Mouse (Mus musculus) midbrain, embryonic 11.5 days (tissue): Measurements from ENCODE around the gene Dusp16. TPM values are rescaled to one million over a fixed set of nuclear protein-coding genes. Genes with fewer than 3 reads are reported as not detected.

ENCODE experiments used
- ATAC-seq: fragments of 200-750 bp; cut with Nextera tagmentation; 2 replicates; pipeline ENCODE4 v1.8.0; 2017; ENCODE audit warnings: moderate TSS enrichment, moderate library complexity; ENCODE audit not compliant: low FRiP score
- DNase-seq: peaks from one replicate; pipeline ENCODE4 v3.0.0; 2015; ENCODE audit warnings: low spot score; ENCODE audit errors: missing footprints
- H3K27ac ChIP-seq: fragments of 300-500 bp; sonication (generic); 2 replicates; pipeline ENCODE4 v1.5.1; 2014; ENCODE audit warnings: low read depth, low read length
- H3K27me3 ChIP-seq: fragments of 300-500 bp; sonication (generic); 2 replicates; pipeline ENCODE4 v1.6.1; 2014; ENCODE audit warnings: mild to moderate bottlenecking, low read length, moderate library complexity, mixed read lengths; ENCODE audit not compliant: control insufficient read depth, insufficient read depth
- H3K36me3 ChIP-seq: fragments of 300-500 bp; sonication (generic); 2 replicates; pipeline ENCODE4 v1.6.1; 2014; ENCODE audit warnings: mild to moderate bottlenecking, low read length, moderate library complexity, mixed read lengths; ENCODE audit not compliant: control insufficient read depth, insufficient read depth
- H3K4me1 ChIP-seq: fragments of 300-500 bp; sonication (generic); 2 replicates; pipeline ENCODE4 v1.6.1; 2014; ENCODE audit warnings: low read length; ENCODE audit not compliant: control insufficient read depth, insufficient read depth
- H3K4me2 ChIP-seq: fragments of 300-500 bp; sonication (generic); 2 replicates; pipeline ENCODE4 v1.6.1; 2014; ENCODE audit warnings: mild to moderate bottlenecking, moderate library complexity
- H3K4me3 ChIP-seq: fragments of 300-500 bp; sonication (generic); 2 replicates; pipeline ENCODE4 v1.5.1; 2014; ENCODE audit warnings: low read depth, low read length
- H3K9ac ChIP-seq: fragments of 300-500 bp; sonication (generic); 2 replicates; pipeline ENCODE4 v1.6.1; 2014; ENCODE audit warnings: low read length
- H3K9me3 ChIP-seq: fragments of 300-500 bp; sonication (generic); 2 replicates; pipeline ENCODE4 v1.6.1; 2016; ENCODE audit warnings: low read length; ENCODE audit not compliant: control insufficient read depth
- WGBS: fragments of 180-500 bp; shearing (Covaris S2); extraction: QIAGEN DNeasy Blood & Tissue Kit; methylation state at CpG from one replicate; pipeline ENCODE4 v1.1.7; 2014; 5-methylcytosine and 5-hydroxymethylcytosine counted together
- polyA plus RNA-seq: library from polyadenylated mRNA; unstranded; fragments of >200 nt; fragmentation: Nextera tagmentation; extraction: Ambion mirVana; gene quantifications from 2 replicates; pipeline ENCODE4 v1.2.1, GENCODE M21; 2014

The Dusp16 gene
- polyA plus RNA-seq, 1 experiment from 2014 or later, result 18.0 TPM

GRCm38 (mm10) chr6:134753858-134754257 is 38.6 kb downstream of the Dusp16 start:
- Histone ChIP-seq H3K9me3 (no peaks in the 10 kb centered on the region), H3K4me2 (no peak overlapping the region), H3K4me1 (no peaks in the 10 kb centered on the region), H3K27ac (no peak overlapping the region), H3K9ac (no peak overlapping the region), H3K27me3 (no peaks in the 10 kb centered on the region), H3K4me3 (no peak overlapping the region), H3K36me3 (no peaks in the 10 kb centered on the region; the same call in 1 of the 2 replicates)
- ATAC-seq (no peak), DNase-seq (peak; percentile 81)
- 95% methylated on average over 11 of the region's 11 CpGs for WGBS

- H3K36me3 ChIP-seq, result no peaks in the 10 kb centered on the region; the same call in 1 of the 2 replicates
- H3K4me3 ChIP-seq, result no peak overlapping the region
- no peaks in the 10 kb centered on the region for H3K27me3 ChIP-seq
- WGBS, result 97% methylated on average over 4 of the region's 4 CpGs
- DNase-seq, result peak; percentile 66
- no peak overlapping the region for H3K4me2 ChIP-seq
- ATAC-seq, result no peak
- H3K9me3 ChIP-seq, result no peaks in the 10 kb centered on the region
- no peak overlapping the region for H3K9ac ChIP-seq
- H3K27ac ChIP-seq, result no peak overlapping the region
- H3K4me1 ChIP-seq, result no peaks in the 10 kb centered on the region
Observed at GRCm38 (mm10) chr6:134753412-134753811, 39.0 kb downstream of the Dusp16 start.

- Histone ChIP-seq H3K4me3 (no peak overlapping the region), H3K9ac (no peak overlapping the region), H3K4me2 (no peak overlapping the region), H3K4me1 (no peaks in the 10 kb centered on the region), H3K27ac (no peak overlapping the region), H3K36me3 (no peaks in the 10 kb centered on the region; the same call in 1 of the 2 replicates), H3K27me3 (no peaks in the 10 kb centered on the region), H3K9me3 (no peaks in the 10 kb centered on the region)
- 92% methylated on average over 5 of the region's 5 CpGs for WGBS
- ATAC-seq (no peak), DNase-seq (no peak)
Observed at GRCm38 (mm10) chr6:134751883-134752647, 40.4 kb downstream of the Dusp16 start.

- Histone ChIP-seq H3K9ac (no peak overlapping the region), H3K4me1 (no peaks in the 10 kb centered on the region), H3K4me3 (no peak overlapping the region), H3K27me3 (no peaks in the 10 kb centered on the region), H3K4me2 (no peak overlapping the region), H3K27ac (no peak overlapping the region), H3K36me3 (no peaks in the 10 kb centered on the region; the same call in 1 of the 2 replicates), H3K9me3 (no peaks in the 10 kb centered on the region)
- WGBS, result 96% methylated on average over 4 of the region's 4 CpGs
- peak; percentile 47 for DNase-seq
- ATAC-seq, result no peak
Observed at GRCm38 (mm10) chr6:134751087-134751486, 41.3 kb downstream of the Dusp16 start.

- Histone ChIP-seq H3K36me3 (no peaks in the 10 kb centered on the region), H3K27ac (no peak overlapping the region), H3K4me3 (no peak overlapping the region), H3K4me1 (no peaks in the 10 kb centered on the region), H3K9ac (no peak overlapping the region), H3K27me3 (no peaks in the 10 kb centered on the region), H3K9me3 (no peaks in the 10 kb centered on the region), H3K4me2 (no peak overlapping the region)
- DNase-seq, result no peak
- ATAC-seq, result no peak
- 87% methylated on average over 3 of the region's 3 CpGs for WGBS
Observed at GRCm38 (mm10) chr6:134748126-134748525, 44.3 kb downstream of the Dusp16 start.

- 95% methylated on average over 7 of the region's 7 CpGs for WGBS
- no peak overlapping the region for H3K9ac ChIP-seq
- no peaks in the 10 kb centered on the region for H3K4me1 ChIP-seq
- H3K4me3 ChIP-seq, result no peak overlapping the region
- no peaks in the 10 kb centered on the region for H3K27me3 ChIP-seq
- H3K9me3 ChIP-seq, result no peaks in the 10 kb centered on the region
- ATAC-seq (no peak), DNase-seq (peak; percentile 49)
- H3K36me3 ChIP-seq, result no peaks in the 10 kb centered on the region
- no peak overlapping the region for H3K27ac ChIP-seq
- H3K4me2 ChIP-seq, result no peak overlapping the region
Observed at GRCm38 (mm10) chr6:134745876-134746275, 46.5 kb downstream of the Dusp16 start.

- Histone ChIP-seq H3K4me2 (no peak overlapping the region), H3K4me3 (no peak overlapping the region), H3K36me3 (peaks cover 8% of the 10 kb centered on the region; the same call in 1 of the 2 replicates), H3K27ac (no peak overlapping the region), H3K9ac (no peak overlapping the region), H3K4me1 (no peaks in the 10 kb centered on the region), H3K9me3 (no peaks in the 10 kb centered on the region), H3K27me3 (no peaks in the 10 kb centered on the region)
- no peak for ATAC-seq
- DNase-seq, result no peak
Observed at GRCm38 (mm10) chr6:134743568-134743967, 48.9 kb downstream of the Dusp16 start.

GRCm38 (mm10) chr6:134736853-134737252 is 55.6 kb downstream of the Dusp16 start:
- Histone ChIP-seq H3K36me3 (peaks cover 8% of the 10 kb centered on the region), H3K4me2 (no peak overlapping the region), H3K9ac (no peak overlapping the region), H3K4me3 (no peak overlapping the region), H3K27ac (no peak overlapping the region), H3K4me1 (no peaks in the 10 kb centered on the region), H3K27me3 (no peaks in the 10 kb centered on the region), H3K9me3 (no peaks in the 10 kb centered on the region)
- ATAC-seq, result no peak
- DNase-seq, result peak; percentile 77
- 87% methylated on average over 3 of the region's 3 CpGs for WGBS

- DNase-seq (peak; percentile 67), ATAC-seq (no peak)
- Histone ChIP-seq H3K36me3 (peaks cover 2% of the 10 kb centered on the region), H3K27ac (no peak overlapping the region), H3K4me1 (no peaks in the 10 kb centered on the region), H3K9me3 (no peaks in the 10 kb centered on the region), H3K4me2 (no peak overlapping the region), H3K9ac (no peak overlapping the region), H3K4me3 (no peak overlapping the region), H3K27me3 (no peaks in the 10 kb centered on the region)
- WGBS, result 77% methylated on average over 5 of the region's 5 CpGs
Observed at GRCm38 (mm10) chr6:134733800-134734221, 58.6 kb downstream of the Dusp16 start.
